Mouse (Mus musculus) monocyte, adult 59 days (primary cell): ENCODE data around the gene Upk1a. TPM values are rescaled to one million over a fixed set of nuclear protein-coding genes. Genes with fewer than 3 reads are reported as not detected.

Experiments used
- total RNA-seq, 2 experiments: library from RNA; stranded (reverse); gene quantifications; one replicate each; pipeline ENCODE4 v1.2.4; 2023

Upk1a gene
- total RNA-seq, result not detected

GRCm38 (mm10) chr7:30612654-30613402, at the start of gene Upk1a:
Upk1a (minus strand) TSS chr7:30612847.

GRCm38 (mm10) chr7:30649591-30650540, 37.2 kb upstream of the Upk1a start, which contains the start of gene Rbm42:
Rbm42 (minus strand) TSS chr7:30650317.

GRCm38 (mm10) chr7:30635752-30636151, 23.1 kb upstream of the Upk1a start, which contains the start of gene Etv2:
Etv2 (minus strand) TSS chr7:30635852.

GRCm38 (mm10) chr7:30625530-30626384, 13.1 kb upstream of the Upk1a start, which contains the start of gene Cox6b1:
Cox6b1 (minus strand) TSS chr7:30626151.

GRCm38 (mm10) chr7:30598786-30599185, 13.9 kb downstream of the Upk1a start, which contains the start of gene Zbtb32:
Zbtb32 (minus strand) TSS chr7:30598909.

GRCm38 (mm10) chr7:30588676-30589434, 23.8 kb downstream of the Upk1a start, which contains the start of gene Kmt2b:
Kmt2b (minus strand) TSS chr7:30588726.

GRCm38 (mm10) chr7:30564970-30565571, 47.6 kb downstream of the Upk1a start, which contains the start of gene Igflr1:
Igflr1 (plus strand) TSS chr7:30565427.

GRCm38 (mm10) chr7:30563117-30563905, 49.3 kb downstream of the Upk1a start, which contains the start of the genes U2af1l4, Gm49396 and Psenen:
U2af1l4 (plus strand) TSS chr7:30563301.
Gm49396 (plus strand) TSS chr7:30563344.
Psenen (minus strand) TSS chr7:30563627.

GRCm38 (mm10) chr7:30559443-30559954, 53.1 kb downstream of the Upk1a start, which contains the start of gene Lin37:
Lin37 (minus strand) TSS chr7:30559838.

Other genes with a start within 250 kb of the Upk1a start
- gene Tyrobp, start 199.1 kb downstream of the Upk1a start, total RNA-seq, result 1,000 to 10,000 TPM; 2,439 to 2,603 TPM
- gene Hcst, start 193.0 kb downstream of the Upk1a start, total RNA-seq, result 10 to 100 TPM; 45.6 to 46.9 TPM
- gene Nfkbid, start 191.1 kb downstream of the Upk1a start, total RNA-seq, result 100 to 1,000 TPM; 116 to 140 TPM
- 1 to 10 TPM in 1 of 2 experiments, under 1 TPM in 1; 0.81 to 1.6 TPM for gene Aplp1, start 167.3 kb downstream of the Upk1a start, total RNA-seq
- gene Kirrel2, start 155.2 kb downstream of the Upk1a start, total RNA-seq, result not detected
- not detected for gene Nphs1, start 154.5 kb downstream of the Upk1a start, total RNA-seq
- gene Prodh2, start 119.2 kb downstream of the Upk1a start, total RNA-seq, result not detected
- gene Arhgap33, start 77.8 kb downstream of the Upk1a start, total RNA-seq, result 1 to 10 TPM; 1.3 to 2.7 TPM
- gene Hspb6, start 60.7 kb downstream of the Upk1a start, total RNA-seq, result 1 to 10 TPM; 2.1 to 3.2 TPM
- gene Proser3, start 60.5 kb downstream of the Upk1a start, total RNA-seq, result 10 to 100 TPM in 1 of 2 experiments, 1 to 10 TPM in 1; 5.3 to 10.2 TPM
- 10 to 100 TPM; 31.9 to 38.0 TPM for gene Lin37, start 53.0 kb downstream of the Upk1a start, total RNA-seq
- gene U2af1l4, start 49.5 kb downstream of the Upk1a start, total RNA-seq, result 10 to 100 TPM; 66.5 to 69.1 TPM
- 1 to 10 TPM; 7.5 to 7.7 TPM for gene Gm49396, start 49.5 kb downstream of the Upk1a start, total RNA-seq
- 100 to 1,000 TPM; 138 to 143 TPM for gene Psenen, start 49.2 kb downstream of the Upk1a start, total RNA-seq
- gene Igflr1, start 47.4 kb downstream of the Upk1a start, total RNA-seq, result 1 to 10 TPM; 2.0 to 5.9 TPM
- gene Kmt2b, start 24.1 kb downstream of the Upk1a start, total RNA-seq, result 10 to 100 TPM; 68.9 to 78.9 TPM
- 1 to 10 TPM in 1 of 2 experiments, under 1 TPM in 1; 0.66 to 3.2 TPM for gene Zbtb32, start 13.9 kb downstream of the Upk1a start, total RNA-seq
- 100 to 1,000 TPM; 279 to 306 TPM for gene Cox6b1, start 13.3 kb upstream of the Upk1a start, total RNA-seq
- not detected for gene Etv2, start 23.0 kb upstream of the Upk1a start, total RNA-seq
- gene Rbm42, start 37.5 kb upstream of the Upk1a start, total RNA-seq, result 100 to 1,000 TPM in 1 of 2 experiments, 10 to 100 TPM in 1; 92.9 to 103 TPM
- gene Haus5, start 52.1 kb upstream of the Upk1a start, total RNA-seq, result 10 to 100 TPM in 1 of 2 experiments, 1 to 10 TPM in 1; 9.9 to 12.1 TPM
- gene Pmis2, start 58.8 kb upstream of the Upk1a start, total RNA-seq, result not detected
- gene 2200002J24Rik, start 86.1 kb upstream of the Upk1a start, total RNA-seq, result not detected
- not detected for gene Atp4a, start 99.4 kb upstream of the Upk1a start, total RNA-seq
- 10 to 100 TPM; 51.6 to 63.4 TPM for gene Tmem147, start 116.7 kb upstream of the Upk1a start, total RNA-seq
- not detected for gene Gapdhs, start 130.8 kb upstream of the Upk1a start, total RNA-seq
- 1 to 10 TPM; 2.8 to 3.8 TPM for gene Sbsn, start 138.6 kb upstream of the Upk1a start, total RNA-seq
- 1 to 10 TPM in 1 of 2 experiments, not detected in 1; 1.3 TPM for gene Dmkn, start 150.9 kb upstream of the Upk1a start, total RNA-seq
- gene Krtdap, start 175.0 kb upstream of the Upk1a start, total RNA-seq, result not detected
- 1 to 10 TPM; 1.8 to 2.3 TPM for gene Ffar2, start 210.9 kb upstream of the Upk1a start, total RNA-seq
- not detected for gene Ffar3, start 243.3 kb upstream of the Upk1a start, total RNA-seq
- gene Ffar1, start 248.7 kb upstream of the Upk1a start, total RNA-seq, result under 1 TPM; 0.12 to 0.18 TPM